Mouse (Mus musculus) cortical plate, adult 2 months (tissue): ENCODE measurements at regions not wholly inside any gene's neighbourhood (a gene's known extent, or its start where the extent isn't known, plus 50 kb on each side); places are given as distances from the start of the nearest gene placed in this dataset.

Source experiments
- CTCF ChIP-seq: fragments of 200-500 bp; IDR thresholded peaks from 2 replicates; pipeline ENCODE4 v1.5.1; 2011; ENCODE audit warnings: mild to moderate bottlenecking, control low read depth, low read length; ENCODE audit not compliant: insufficient read depth; ENCODE audit errors: extremely low read depth
- POLR2A ChIP-seq: fragments of 200-500 bp; IDR thresholded peaks from 2 replicates; pipeline ENCODE4 v1.6.1; 2011; ENCODE audit warnings: mild to moderate bottlenecking, low read length, control low read depth; ENCODE audit not compliant: insufficient read depth; ENCODE audit errors: extremely low read depth

- TF ChIP-seq CTCF = no peak
- no peak for TF ChIP-seq POLR2A
Measured at GRCm38 (mm10) chr6:50817430-50817829, 163.2 kb upstream of the Npvf start.
